Mouse (Mus musculus): ENCODE data around the gene Hoxb5. TPM values are rescaled to one million over a fixed set of nuclear protein-coding genes. Genes with fewer than 3 reads are reported as not detected.

Gene Hoxb5
- total RNA-seq, 2 experiments from 2014 or later = 0.89 to 1.3 TPM

- no peak for DNase-seq
Observed at GRCm38 (mm10) chr11:96341701-96342575, 38.8 kb downstream of the Hoxb5 start.

- no peak for DNase-seq
Observed at GRCm38 (mm10) chr11:96342576-96342930, 39.4 kb downstream of the Hoxb5 start.

GRCm38 (mm10) chr11:96343206-96343745 lies 40.1 kb downstream of the Hoxb5 start:
- no peak for DNase-seq

GRCm38 (mm10) chr11:96344061-96344877 lies 41.1 kb downstream of the Hoxb5 start:
- DNase-seq = no peak

- no peak for DNase-seq
Observed at GRCm38 (mm10) chr11:96344878-96345159, 41.7 kb downstream of the Hoxb5 start.

- no peak for DNase-seq
Observed at GRCm38 (mm10) chr11:96345220-96345892, 42.2 kb downstream of the Hoxb5 start.

- no peak for DNase-seq
Observed at GRCm38 (mm10) chr11:96345893-96346806, 43.0 kb downstream of the Hoxb5 start.

GRCm38 (mm10) chr11:96346916-96347520 lies 43.9 kb downstream of the Hoxb5 start:
- no peak for DNase-seq

GRCm38 (mm10) chr11:96347717-96348116 lies 44.6 kb downstream of the Hoxb5 start:
- no peak for DNase-seq

- no peak for DNase-seq
Observed at GRCm38 (mm10) chr11:96348141-96348928, 45.2 kb downstream of the Hoxb5 start.

- DNase-seq = no peak
Observed at GRCm38 (mm10) chr11:96348988-96349387, 45.9 kb downstream of the Hoxb5 start.

GRCm38 (mm10) chr11:96349491-96350340 lies 46.6 kb downstream of the Hoxb5 start:
- DNase-seq = no peak

- DNase-seq = no peak
Observed at GRCm38 (mm10) chr11:96350341-96350624, 47.1 kb downstream of the Hoxb5 start, which contains the start of gene Hoxb2. Gene Hoxb2 (plus strand): TSS chr11:96350525.

- DNase-seq = no peak
Observed at GRCm38 (mm10) chr11:96350791-96351190, 47.7 kb downstream of the Hoxb5 start.

- DNase-seq = no peak
Observed at GRCm38 (mm10) chr11:96351312-96351711, 48.2 kb downstream of the Hoxb5 start.

- DNase-seq = no peak
Observed at GRCm38 (mm10) chr11:96351831-96352230, 48.7 kb downstream of the Hoxb5 start.

- peak; percentile 34 for DNase-seq
Observed at GRCm38 (mm10) chr11:96352691-96353521, 49.8 kb downstream of the Hoxb5 start.

GRCm38 (mm10) chr11:96353522-96353841 lies 50.3 kb downstream of the Hoxb5 start:
- no peak for DNase-seq

GRCm38 (mm10) chr11:96353939-96354338 lies 50.8 kb downstream of the Hoxb5 start:
- DNase-seq = no peak

Measured in gastrocnemius, postnatal 10 days (tissue).